Mouse (Mus musculus): ENCODE measurements around the gene Adam12. TPM values are rescaled to one million over a fixed set of nuclear protein-coding genes. Genes with fewer than 3 reads are reported as not detected.

The Adam12 gene
- polyA plus RNA-seq, 1 experiment from 2014 or later: 2.3 TPM

GRCm38 (mm10) chr7:133936377-133936776 lies 295.6 kb downstream of the Adam12 start:
- Histone ChIP-seq H3K9ac (replicated peaks) (no peak overlapping the region), H3K4me2 (replicated peaks) (no peak overlapping the region), H3K4me1 (no peaks in the 10 kb centered on the region), H3K36me3 (no peaks in the 10 kb centered on the region), H3K27me3 (no peaks in the 10 kb centered on the region), H3K27ac (replicated peaks) (no peak overlapping the region), H3K4me3 (no peak overlapping the region), H3K9me3 (no peaks in the 10 kb centered on the region)
- 5% methylated on average over 4 of the region's 4 CpGs for WGBS
- ATAC-seq (replicated peaks): no peak

GRCm38 (mm10) chr7:133933378-133933777 lies 298.6 kb downstream of the Adam12 start:
- 19% methylated on average over 6 of the region's 6 CpGs for WGBS
- ATAC-seq (replicated peaks): no peak
- H3K27ac ChIP-seq (replicated peaks): no peak overlapping the region
- H3K9ac ChIP-seq (replicated peaks): no peak overlapping the region
- no peak overlapping the region for H3K4me3 ChIP-seq
- H3K4me1 ChIP-seq: no peaks in the 10 kb centered on the region
- H3K27me3 ChIP-seq: no peaks in the 10 kb centered on the region
- H3K36me3 ChIP-seq: no peaks in the 10 kb centered on the region
- no peaks in the 10 kb centered on the region for H3K9me3 ChIP-seq
- H3K4me2 ChIP-seq (replicated peaks): no peak overlapping the region

- Histone ChIP-seq H3K4me3 (no peak overlapping the region), H3K27ac (replicated peaks) (no peak overlapping the region), H3K36me3 (no peaks in the 10 kb centered on the region), H3K9me3 (no peaks in the 10 kb centered on the region), H3K4me1 (no peaks in the 10 kb centered on the region), H3K27me3 (no peaks in the 10 kb centered on the region), H3K4me2 (replicated peaks) (no peak overlapping the region), H3K9ac (replicated peaks) (no peak overlapping the region)
- ATAC-seq (replicated peaks): no peak
- 90% methylated on average over 11 of the region's 11 CpGs for WGBS
Observed at GRCm38 (mm10) chr7:133931481-133931880, 300.5 kb downstream of the Adam12 start.

GRCm38 (mm10) chr7:133928981-133929380 lies 303.0 kb downstream of the Adam12 start:
- WGBS: 91% methylated on average over 3 of the region's 3 CpGs
- Histone ChIP-seq H3K36me3 (no peaks in the 10 kb centered on the region), H3K4me3 (no peak overlapping the region), H3K4me2 (replicated peaks) (no peak overlapping the region), H3K4me1 (no peaks in the 10 kb centered on the region; the same call in 1 of the 2 replicates), H3K9ac (replicated peaks) (no peak overlapping the region), H3K9me3 (no peaks in the 10 kb centered on the region), H3K27ac (replicated peaks) (no peak overlapping the region), H3K27me3 (no peaks in the 10 kb centered on the region)
- no peak for ATAC-seq (replicated peaks)

GRCm38 (mm10) chr7:133925771-133926170 lies 306.2 kb downstream of the Adam12 start:
- Histone ChIP-seq H3K4me2 (replicated peaks) (no peak overlapping the region), H3K9ac (replicated peaks) (no peak overlapping the region), H3K27me3 (no peaks in the 10 kb centered on the region), H3K4me3 (no peak overlapping the region), H3K36me3 (no peaks in the 10 kb centered on the region), H3K9me3 (no peaks in the 10 kb centered on the region), H3K27ac (replicated peaks) (no peak overlapping the region), H3K4me1 (no peaks in the 10 kb centered on the region; the same call in 1 of the 2 replicates)
- no peak for ATAC-seq (replicated peaks)
- 64% methylated on average over 2 of the region's 2 CpGs for WGBS

- Histone ChIP-seq H3K27me3 (no peaks in the 10 kb centered on the region), H3K4me3 (no peak overlapping the region), H3K9me3 (no peaks in the 10 kb centered on the region), H3K4me1 (no peaks in the 10 kb centered on the region; the same call in 1 of the 2 replicates), H3K4me2 (replicated peaks) (no peak overlapping the region), H3K36me3 (no peaks in the 10 kb centered on the region), H3K9ac (replicated peaks) (no peak overlapping the region), H3K27ac (replicated peaks) (no peak overlapping the region)
- no peak for ATAC-seq (replicated peaks)
- WGBS: 60% methylated on average over 6 of the region's 6 CpGs
Observed at GRCm38 (mm10) chr7:133923994-133924393, 308.0 kb downstream of the Adam12 start.

- no peaks in the 10 kb centered on the region for H3K9me3 ChIP-seq
Observed at GRCm38 (mm10) chr7:133921291-133921690, 310.7 kb downstream of the Adam12 start.

GRCm38 (mm10) chr7:133920724-133921123 lies 311.2 kb downstream of the Adam12 start:
- H3K4me1 ChIP-seq: no peaks in the 10 kb centered on the region; the same call in 1 of the 2 replicates
- H3K36me3 ChIP-seq: no peaks in the 10 kb centered on the region
- no peak for ATAC-seq (replicated peaks)
- H3K27ac ChIP-seq (replicated peaks): no peak overlapping the region
- H3K9ac ChIP-seq (replicated peaks): no peak overlapping the region
- 82% methylated on average over 7 of the region's 7 CpGs for WGBS
- no peaks in the 10 kb centered on the region for H3K9me3 ChIP-seq
- H3K4me3 ChIP-seq: no peak overlapping the region
- no peaks in the 10 kb centered on the region for H3K27me3 ChIP-seq
- H3K4me2 ChIP-seq (replicated peaks): no peak overlapping the region

More at GRCm38 (mm10) chr7:133921291-133921690, 310.7 kb downstream of the Adam12 start:
- no peak overlapping the region for H3K4me2 ChIP-seq (replicated peaks)
- no peak overlapping the region for H3K27ac ChIP-seq (replicated peaks)
- H3K27me3 ChIP-seq: no peaks in the 10 kb centered on the region
- no peaks in the 10 kb centered on the region for H3K36me3 ChIP-seq
- H3K4me3 ChIP-seq: no peak overlapping the region
- H3K4me1 ChIP-seq: no peaks in the 10 kb centered on the region; the same call in 1 of the 2 replicates
- ATAC-seq (replicated peaks): no peak
- H3K9ac ChIP-seq (replicated peaks): no peak overlapping the region
- 92% methylated on average over 4 of the region's 4 CpGs for WGBS

- no peak for ATAC-seq (replicated peaks)
- no peaks in the 10 kb centered on the region for H3K36me3 ChIP-seq
- 91% methylated on average over 5 of the region's 5 CpGs for WGBS
- H3K9me3 ChIP-seq: no peaks in the 10 kb centered on the region
- H3K4me1 ChIP-seq: no peaks in the 10 kb centered on the region; the same call in 1 of the 2 replicates
- H3K27ac ChIP-seq (replicated peaks): no peak overlapping the region
- H3K9ac ChIP-seq (replicated peaks): no peak overlapping the region
- H3K4me3 ChIP-seq: no peak overlapping the region
- H3K27me3 ChIP-seq: no peaks in the 10 kb centered on the region
- no peak overlapping the region for H3K4me2 ChIP-seq (replicated peaks)
Observed at GRCm38 (mm10) chr7:133919918-133920317, 312.0 kb downstream of the Adam12 start.

- Histone ChIP-seq H3K9ac (replicated peaks) (no peak overlapping the region), H3K4me3 (no peak overlapping the region), H3K4me1 (no peaks in the 10 kb centered on the region; the same call in 1 of the 2 replicates), H3K4me2 (replicated peaks) (no peak overlapping the region), H3K9me3 (no peaks in the 10 kb centered on the region), H3K27me3 (no peaks in the 10 kb centered on the region), H3K27ac (replicated peaks) (no peak overlapping the region), H3K36me3 (no peaks in the 10 kb centered on the region)
- WGBS: 62% methylated on average over 5 of the region's 5 CpGs
- no peak for ATAC-seq (replicated peaks)
Observed at GRCm38 (mm10) chr7:133919306-133919705, 312.6 kb downstream of the Adam12 start.

- Histone ChIP-seq H3K4me1 (no peaks in the 10 kb centered on the region), H3K27me3 (no peaks in the 10 kb centered on the region), H3K9ac (replicated peaks) (no peak overlapping the region), H3K27ac (replicated peaks) (no peak overlapping the region), H3K9me3 (no peaks in the 10 kb centered on the region), H3K36me3 (no peaks in the 10 kb centered on the region), H3K4me3 (no peak overlapping the region), H3K4me2 (replicated peaks) (no peak overlapping the region)
- 86% methylated on average over 9 of the region's 9 CpGs for WGBS
- ATAC-seq (replicated peaks): no peak
Observed at GRCm38 (mm10) chr7:133916230-133916629, 315.7 kb downstream of the Adam12 start.

- Histone ChIP-seq H3K4me2 (replicated peaks) (no peak overlapping the region), H3K4me3 (no peak overlapping the region), H3K27me3 (no peaks in the 10 kb centered on the region), H3K27ac (replicated peaks) (no peak overlapping the region), H3K4me1 (no peaks in the 10 kb centered on the region), H3K9me3 (no peaks in the 10 kb centered on the region), H3K9ac (replicated peaks) (no peak overlapping the region), H3K36me3 (no peaks in the 10 kb centered on the region)
- WGBS: 63% methylated on average over 3 of the region's 3 CpGs
- no peak for ATAC-seq (replicated peaks)
Observed at GRCm38 (mm10) chr7:133911881-133912280, 320.1 kb downstream of the Adam12 start.

GRCm38 (mm10) chr7:133909833-133910375 lies 322.0 kb downstream of the Adam12 start:
- WGBS: 86% methylated on average over 7 of the region's 7 CpGs
- ATAC-seq (replicated peaks): no peak
- Histone ChIP-seq H3K36me3 (no peaks in the 10 kb centered on the region), H3K4me1 (no peaks in the 10 kb centered on the region), H3K9me3 (peaks cover 9% of the 10 kb centered on the region), H3K27me3 (no peaks in the 10 kb centered on the region), H3K4me3 (no peak overlapping the region), H3K27ac (replicated peaks) (no peak overlapping the region), H3K9ac (replicated peaks) (no peak overlapping the region), H3K4me2 (replicated peaks) (no peak overlapping the region)
